Mouse (Mus musculus): ENCODE measurements around the gene Wipf2.

Gene Wipf2

GRCm38 (mm10) chr11:98854116-98854515 is 9.3 kb upstream of the Wipf2 start:
- DNase-seq (ENCODE audit: low spot score): no peak

GRCm38 (mm10) chr11:98854659-98855058 is 8.8 kb upstream of the Wipf2 start:
- no peak for DNase-seq (ENCODE audit: low spot score)

GRCm38 (mm10) chr11:98858759-98859731 is 4.4 kb upstream of the Wipf2 start:
- DNase-seq (ENCODE audit: low spot score): peak; percentile 75

GRCm38 (mm10) chr11:98863751-98864429 is 452 bp downstream of the Wipf2 start:
- peak; percentile 29 for DNase-seq (ENCODE audit: low spot score)

GRCm38 (mm10) chr11:98867293-98867692 is 3.9 kb downstream of the Wipf2 start:
- DNase-seq (ENCODE audit: low spot score): no peak

GRCm38 (mm10) chr11:98869906-98870305 is 6.5 kb downstream of the Wipf2 start:
- DNase-seq (ENCODE audit: low spot score): no peak

- DNase-seq (ENCODE audit: low spot score): no peak
These were observed 7.4 kb downstream of the Wipf2 start for GRCm38 (mm10) chr11:98870791-98871190.

- DNase-seq (ENCODE audit: low spot score): no peak
These were observed 8.0 kb downstream of the Wipf2 start for GRCm38 (mm10) chr11:98871416-98871815.

GRCm38 (mm10) chr11:98872040-98872439 is 8.6 kb downstream of the Wipf2 start:
- no peak for DNase-seq (ENCODE audit: low spot score)

- DNase-seq (ENCODE audit: low spot score): peak; percentile 36
These were observed 10.5 kb downstream of the Wipf2 start for GRCm38 (mm10) chr11:98873900-98874299.

GRCm38 (mm10) chr11:98877001-98877400 is 13.6 kb downstream of the Wipf2 start:
- DNase-seq (ENCODE audit: low spot score): no peak

GRCm38 (mm10) chr11:98887703-98888102 is 24.3 kb downstream of the Wipf2 start:
- DNase-seq (ENCODE audit: low spot score): no peak

GRCm38 (mm10) chr11:98889077-98889476 is 25.6 kb downstream of the Wipf2 start:
- no peak for DNase-seq (ENCODE audit: low spot score)

- no peak for DNase-seq (ENCODE audit: low spot score)
These were observed 26.5 kb downstream of the Wipf2 start for GRCm38 (mm10) chr11:98889977-98890376.

- DNase-seq (ENCODE audit: low spot score): no peak
These were observed 29.0 kb downstream of the Wipf2 start for GRCm38 (mm10) chr11:98892426-98892825.

- no peak for DNase-seq (ENCODE audit: low spot score)
These were observed 37.2 kb downstream of the Wipf2 start for GRCm38 (mm10) chr11:98900529-98901125.

- no peak for DNase-seq (ENCODE audit: low spot score)
These were observed 39.3 kb downstream of the Wipf2 start for GRCm38 (mm10) chr11:98902621-98903245.

GRCm38 (mm10) chr11:98904577-98904976 is 41.1 kb downstream of the Wipf2 start:
- DNase-seq (ENCODE audit: low spot score): no peak

GRCm38 (mm10) chr11:98905033-98905432 is 41.6 kb downstream of the Wipf2 start:
- no peak for DNase-seq (ENCODE audit: low spot score)

GRCm38 (mm10) chr11:98905583-98905982 is 42.1 kb downstream of the Wipf2 start:
- DNase-seq (ENCODE audit: low spot score): no peak

- DNase-seq (ENCODE audit: low spot score): no peak
These were observed 43.6 kb downstream of the Wipf2 start for GRCm38 (mm10) chr11:98907063-98907436.

Measured in spleen, adult 12 weeks (tissue).